ENCODE assay signal across 32 mouse cellular contexts in genomic region chr11:6778596-6779360, GRCm38 (mm10). TPM values are rescaled to one million over a fixed set of nuclear protein-coding genes. Genes with fewer than 3 reads are reported as not detected.
A peak's percentile ranks its signal among the peaks of the same experiment; 100 is the strongest.
DNase-seq lines count a peak whose midpoint lies in the region; ATAC-seq and TF ChIP-seq lines count a peak whose summit lies in the region.
"Had no signal": no experiment of that assay in that cellular context is flagged by ENCODE, and none has a peak within 500 bp of the region (broad histone marks: within the 10 kb centered on the region; RNA-seq: fewer than 3 reads in every experiment).

No protein-coding gene starts in this region.

- H3K4me3 ChIP-seq in hindbrain, embryonic 15.5 days = no peak overlapping the region
- no peak overlapping the region for H3K4me3 ChIP-seq in hindbrain, postnatal 0 days (ENCODE audit: low read length)
- H3K4me3 ChIP-seq: forebrain, embryonic 13.5 days; gastrocnemius, adult 2 months; heart, embryonic 13.5 days; hindbrain, embryonic 12.5 days; limb, embryonic 12.5 days; midbrain, embryonic 10.5 days; myocyte had no signal

- H3K36me3 ChIP-seq in hindbrain, embryonic 15.5 days = no peaks in the 10 kb centered on the region
- no peaks in the 10 kb centered on the region for H3K36me3 ChIP-seq in hindbrain, postnatal 0 days (ENCODE audit: insufficient read depth, low read length)
- H3K36me3 ChIP-seq: heart, embryonic 13.5 days; hindbrain, embryonic 12.5 days; limb, embryonic 12.5 days; midbrain, embryonic 10.5 days had no signal

- 0 out of 2 replicates have a peak, but pooled peaks cover 2% of the 10 kb centered on the region for H3K27me3 ChIP-seq in hindbrain, embryonic 15.5 days
- H3K27me3 ChIP-seq in hindbrain, postnatal 0 days (ENCODE audit: insufficient read depth, low read length) = no peaks in the 10 kb centered on the region
- H3K27me3 ChIP-seq: heart, embryonic 13.5 days; hindbrain, embryonic 12.5 days; limb, embryonic 12.5 days had no signal

- H3K9ac ChIP-seq in hindbrain, embryonic 15.5 days = no peak overlapping the region
- no peak overlapping the region for H3K9ac ChIP-seq in hindbrain, postnatal 0 days (replicated peaks; ENCODE audit: low read length)
- H3K9ac ChIP-seq: forebrain, embryonic 13.5 days; heart, embryonic 13.5 days; hindbrain, embryonic 12.5 days; limb, embryonic 12.5 days; liver, postnatal 0 days had no signal

- ATAC-seq in hindbrain, embryonic 15.5 days (ENCODE audit: low FRiP score, low read depth) = no peak
- no peak for ATAC-seq in hindbrain, postnatal 0 days
- ATAC-seq: CD4-positive, CD25-positive, alpha-beta regulatory T cell, adult 4 months; forebrain, embryonic 13.5 days; liver, postnatal 0 days; lung, postnatal 0 days; midbrain, embryonic 16.5 days had no signal

- no peak overlapping the region for H3K4me2 ChIP-seq in hindbrain, embryonic 15.5 days
- H3K4me2 ChIP-seq in hindbrain, postnatal 0 days (ENCODE audit: low read depth, low read length) = no peak overlapping the region
- H3K4me2 ChIP-seq: forebrain, embryonic 13.5 days; heart, embryonic 13.5 days; hindbrain, embryonic 12.5 days; limb, embryonic 12.5 days; liver, embryonic 11.5 days had no signal

- no peaks in the 10 kb centered on the region for H3K9me3 ChIP-seq in hindbrain, embryonic 15.5 days
- H3K9me3 ChIP-seq in hindbrain, postnatal 0 days (ENCODE audit: low read length) = no peaks in the 10 kb centered on the region
- H3K9me3 ChIP-seq: forebrain, embryonic 13.5 days; heart, embryonic 13.5 days; hindbrain, embryonic 12.5 days; limb, embryonic 12.5 days; midbrain, embryonic 10.5 days had no signal

- H3K4me1 ChIP-seq in hindbrain, embryonic 15.5 days (replicated peaks) = no peaks in the 10 kb centered on the region
- H3K4me1 ChIP-seq in hindbrain, postnatal 0 days (ENCODE audit: insufficient read depth, low read length) = no peaks in the 10 kb centered on the region
- H3K4me1 ChIP-seq: forebrain, embryonic 13.5 days; midbrain, embryonic 10.5 days had no signal

- no peak for DNase-seq in hindbrain, postnatal 0 days (ENCODE audit: low spot score)
- DNase-seq in kidney, postnatal 14 days = peak; percentile 49
- no peak for DNase-seq in kidney, adult 11 months
- peak; percentile 90 for DNase-seq in ES-CJ7 (ENCODE audit: low read depth, low spot score)
- DNase-seq in mesoderm, embryonic 11.5 days (ENCODE audit: low read depth, low spot score) = peak; percentile 25
- DNase-seq in retina, embryonic 14.5 days (ENCODE audit: low spot score) = no peak
- DNase-seq: adrenal gland, postnatal 25 days; cerebellum, adult 9-10 months; gastrocnemius, adult 2 months; heart, postnatal 14 days; liver, postnatal 0 days had no signal

- no peak for TF ChIP-seq CTCF in hindbrain, postnatal 0 days (IDR thresholded peaks at IDR 0.05; ENCODE audit: low read depth)

- 0 out of 2 replicates have a peak overlapping the region, but pooled peaks have one; percentile 5 for H3K27ac ChIP-seq in hindbrain, embryonic 15.5 days (replicated peaks)
- H3K27ac ChIP-seq in hindbrain, postnatal 0 days = no peak overlapping the region
- H3K27ac ChIP-seq: forebrain, embryonic 13.5 days; gastrocnemius, adult 2 months; heart, embryonic 13.5 days; hindbrain, embryonic 12.5 days; limb, embryonic 12.5 days; macrophage; midbrain, embryonic 10.5 days; stomach, postnatal 0 days had no signal

- WGBS in hindbrain, embryonic 15.5 days = 16% methylated on average over 10 of the region's 10 CpGs
- WGBS in hindbrain, postnatal 0 days = 16% methylated on average over 10 of the region's 10 CpGs

RNA-seq across cellular contexts. Expression of gene Gm11983, which starts 58.7 kb away (rescaled TPM):
- polyA plus RNA-seq in hindbrain, embryonic 15.5 days (2015; fragmentation: Nextera tagmentation; extraction: Ambion mirVana) = not detected in 2 replicates
- total RNA-seq in hindbrain, postnatal 0 days (2014; rRNA removed) = not detected in 2 replicates
- polyA plus RNA-seq in hindbrain, postnatal 0 days (2015; fragmentation: Nextera tagmentation; extraction: Ambion mirVana) = not detected in 2 replicates
- total RNA-seq: adrenal gland, postnatal 25 days; gastrocnemius, adult 2 months; heart, postnatal 14 days; layer of hippocampus, adult 18-20 months; layer of hippocampus, postnatal 25 days; left cerebral cortex, postnatal 10 days; neutrophil, adult 5-6 weeks had no signal
- polyA plus RNA-seq: CD4-positive, CD25-positive, alpha-beta regulatory T cell, adult 4 months; embryonic facial prominence, embryonic 14.5 days; forebrain, embryonic 13.5 days; gonadal fat pad, adult 2 months; heart, embryonic 13.5 days; hindbrain, embryonic 12.5 days; intestine, embryonic 14.5 days; limb, embryonic 12.5 days; liver, embryonic 11.5 days; liver, postnatal 0 days; lung, postnatal 0 days; macrophage; midbrain, embryonic 10.5 days; midbrain, embryonic 16.5 days; myocyte; stomach, postnatal 0 days; urinary bladder, adult 2 months had no signal

Comparison
In these comparisons a context has a peak if more than half of its experiments do, and no peak if none do; other contexts are left out.
1. DNase-seq: peak in kidney, postnatal 14 days (single experiment), ES-CJ7 (single experiment) and mesoderm, embryonic 11.5 days (single experiment); none in hindbrain, postnatal 0 days (single experiment), kidney, adult 11 months (single experiment) and retina, embryonic 14.5 days (single experiment).